ENCODE assay signal across 8 mouse cellular contexts in the genomic region with DNA sequence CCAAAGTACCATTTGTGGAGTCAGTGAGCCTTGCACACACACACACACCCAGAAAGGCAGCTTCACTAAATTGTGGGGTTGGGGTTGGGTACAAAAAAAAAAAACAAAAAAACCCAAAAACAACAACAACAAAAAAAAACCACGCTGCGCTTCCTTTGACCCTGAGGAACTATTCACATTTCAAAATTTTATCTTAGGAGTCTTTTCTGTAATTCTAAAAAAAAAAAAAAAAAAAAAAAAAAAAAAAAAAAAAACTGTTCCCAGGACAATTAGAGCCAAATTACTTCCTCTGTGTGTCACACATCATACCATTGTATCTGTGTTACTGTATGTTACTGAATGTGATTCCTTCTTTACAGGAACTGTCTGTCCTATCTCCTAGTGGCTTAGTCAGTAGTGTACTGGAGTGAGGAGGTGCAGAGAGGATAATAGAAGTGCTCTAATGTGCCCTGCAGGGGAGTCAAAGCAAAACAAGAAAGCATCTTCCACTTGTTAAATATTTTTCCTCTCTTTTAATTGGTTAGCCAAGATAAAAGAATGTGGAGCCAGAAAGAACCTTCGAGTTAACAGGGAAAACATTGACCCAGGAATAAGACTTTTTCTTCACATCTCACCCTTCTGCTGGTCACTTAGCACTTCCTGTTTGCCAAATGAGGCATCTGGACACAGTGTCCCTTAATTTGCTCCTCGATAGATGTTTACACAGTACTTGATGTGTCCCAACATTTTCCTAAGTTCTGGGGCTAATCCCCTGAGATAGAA. TPM values are rescaled to one million over a fixed set of nuclear protein-coding genes. Genes with fewer than 3 reads are reported as not detected.
A peak's percentile ranks its signal among the peaks of the same experiment; 100 is the strongest.
DNase-seq lines count a peak whose midpoint lies in the region; ATAC-seq lines count a peak whose summit lies in the region.

No protein-coding gene starts in this region.

- whole genome bisulfite sequencing in heart, embryonic 14.5 days = 13% methylated on average over 4 of the region's 4 CpGs
- WGBS in liver, embryonic 16.5 days (ENCODE audit: insufficient replicate concordance) = 6% methylated on average over 4 of the region's 4 CpGs

- H3K4me3 ChIP-seq in heart, embryonic 14.5 days (ENCODE audit: control insufficient read depth in 1 of 2, insufficient read depth in 1 of 2, low read depth in 1 of 2, low read length in 2 of 2) = peak overlapping the region; percentile 61 to 98
- H3K4me3 ChIP-seq in liver, embryonic 16.5 days (ENCODE audit: low read depth, low read length) = peak overlapping the region; percentile 82

- intact Hi-C loops in heart, postnatal 36 days (cut with DNase I) = loop anchor here (2.0 to 5.0 kb wide), 5 partner anchors 17 to 218 kb away; a partner anchor contains a TSS

- H3K27ac ChIP-seq in heart, embryonic 14.5 days (replicated peaks in 1 of 2; ENCODE audit: control insufficient read depth in 1 of 2, insufficient read depth in 1 of 2, low read depth in 2 of 2, low read length in 2 of 2) = peak overlapping the region; percentile 69 to 99
- peak overlapping the region; percentile 88 for H3K27ac ChIP-seq in liver, embryonic 16.5 days (ENCODE audit: low read length)

- no peaks in the 10 kb centered on the region for H3K9me3 ChIP-seq in heart, embryonic 14.5 days (ENCODE audit: control insufficient read depth, low read length)
- no peaks in the 10 kb centered on the region for H3K9me3 ChIP-seq in liver, embryonic 16.5 days (replicated peaks; ENCODE audit: control insufficient read depth, low read length)

- peak; percentile 33 for DNase-seq in heart, adult 8-10 months (ENCODE audit: low spot score)
- DNase-seq in heart, postnatal 36 days = no peak
- DNase-seq in NIH3T3 (ENCODE audit: low read depth) = peak; percentile 31
- DNase-seq in urinary bladder, postnatal 25 days (ENCODE audit: low spot score) = no peak
- no peak for DNase-seq in cerebellum, postnatal 25 days
- no peak for DNase-seq in layer of hippocampus, adult 8-10 months (ENCODE audit: low spot score in 2 of 2)

- no peak for ATAC-seq in heart, embryonic 14.5 days (ENCODE audit: insufficient number of reproducible peaks, insufficient read depth, low FRiP score, low read depth)
- no peak for ATAC-seq in liver, embryonic 16.5 days (ENCODE audit: low read depth)

- no peaks in the 10 kb centered on the region for H3K27me3 ChIP-seq in heart, embryonic 14.5 days (ENCODE audit: control insufficient read depth, insufficient read depth, low read length)
- no peaks in the 10 kb centered on the region for H3K27me3 ChIP-seq in liver, embryonic 16.5 days (ENCODE audit: control insufficient read depth, insufficient read depth, low read depth, low read length)

- peak overlapping the region; percentile 99 for H3K9ac ChIP-seq in heart, embryonic 14.5 days (ENCODE audit: low read length)
- peak overlapping the region; percentile 80; the same call in 1 of the 2 replicates for H3K9ac ChIP-seq in liver, embryonic 16.5 days (ENCODE audit: low read depth, low read length)

- peaks cover 11 to 25% of the 10 kb centered on the region in 2 experiments for H3K4me1 ChIP-seq in heart, embryonic 14.5 days (ENCODE audit: control insufficient read depth in 2 of 2, insufficient read depth in 2 of 2, low read length in 2 of 2)
- peaks cover 12% of the 10 kb centered on the region for H3K4me1 ChIP-seq in liver, embryonic 16.5 days (ENCODE audit: control insufficient read depth, low read depth, low read length)

- H3K4me2 ChIP-seq in heart, embryonic 14.5 days (ENCODE audit: low read length) = peak overlapping the region; percentile 82
- H3K4me2 ChIP-seq in liver, embryonic 16.5 days (ENCODE audit: low read depth, low read length) = peak overlapping the region; percentile 78

- no peaks in the 10 kb centered on the region for H3K36me3 ChIP-seq in heart, embryonic 14.5 days (ENCODE audit: control insufficient read depth, insufficient read depth, low read length)
- H3K36me3 ChIP-seq in liver, embryonic 16.5 days (ENCODE audit: control insufficient read depth, insufficient read depth) = no peaks in the 10 kb centered on the region

RNA-seq across cellular contexts. Expression of a gene that starts 1.5 kb away (rescaled TPM):
- total RNA-seq in heart, adult 8-10 months (2022) = 10 to 100 TPM; 57.2 to 67.5 (median 65.3) TPM
- 10 to 100 TPM; 68.7 to 77.8 TPM for total RNA-seq in heart, postnatal 36 days (2021)
- 41.8 and 42.6 TPM in 2 replicates for polyA plus RNA-seq in heart, embryonic 14.5 days (2014; fragmentation: Nextera tagmentation; extraction: Ambion mirVana)
- 11.2 and 11.3 TPM in 2 replicates for polyA plus RNA-seq in liver, embryonic 16.5 days (2015; fragmentation: Nextera tagmentation; extraction: Ambion mirVana)
- total RNA-seq in layer of hippocampus, adult 8-10 months (2022) = 10 to 100 TPM; 91.9 to 98.2 (median 96.2) TPM

RNA-seq across cellular contexts. Expression of a gene that starts 8.7 kb away (rescaled TPM):
- total RNA-seq in heart, adult 8-10 months (2022) = 1 to 10 TPM in 3 of 4 experiments, under 1 TPM in 1; 0.90 to 1.4 (median 1.3) TPM
- 1 to 10 TPM; 1.0 to 1.1 TPM for total RNA-seq in heart, postnatal 36 days (2021)
- polyA plus RNA-seq in heart, embryonic 14.5 days (2014; fragmentation: Nextera tagmentation; extraction: Ambion mirVana) = 3.3 and 4.9 TPM in 2 replicates
- 0.07 TPM in 1 of 2 replicates, not detected in the other for polyA plus RNA-seq in liver, embryonic 16.5 days (2015; fragmentation: Nextera tagmentation; extraction: Ambion mirVana)
- total RNA-seq in layer of hippocampus, adult 8-10 months (2022) = not detected

RNA-seq across cellular contexts. Expression of a gene that starts 46.6 kb away (rescaled TPM):
- total RNA-seq in heart, adult 8-10 months (2022) = under 1 TPM in 1 of 4 experiments, not detected in 3; 0.06 TPM
- not detected for total RNA-seq in heart, postnatal 36 days (2021)
- polyA plus RNA-seq in heart, embryonic 14.5 days (2014; fragmentation: Nextera tagmentation; extraction: Ambion mirVana) = 0.42 and 0.54 TPM in 2 replicates
- not detected in 2 replicates for polyA plus RNA-seq in liver, embryonic 16.5 days (2015; fragmentation: Nextera tagmentation; extraction: Ambion mirVana)
- total RNA-seq in layer of hippocampus, adult 8-10 months (2022) = 1 to 10 TPM in 1 of 4 experiments, under 1 TPM in 3; 0.50 to 1.4 (median 0.74) TPM

Comparison
In these comparisons a context has a peak if more than half of its experiments do, and no peak if none do; other contexts are left out.
1. DNase-seq: peak in heart, adult 8-10 months (single experiment) and NIH3T3 (single experiment); none in heart, postnatal 36 days (0 of 2), urinary bladder, postnatal 25 days (single experiment), cerebellum, postnatal 25 days (0 of 2) and layer of hippocampus, adult 8-10 months (0 of 2).